Mouse (Mus musculus) liver, postnatal 0 days (tissue): ENCODE results near the gene Metap2.

Source experiments
- CTCF ChIP-seq: sonication (generic); IDR thresholded peaks from 2 replicates; pipeline ENCODE4 v1.5.1; 2016; ENCODE audit warnings: antibody characterized with exemption, low read depth
- EP300 ChIP-seq: IDR thresholded peaks from 2 replicates; pipeline ENCODE4 v1.6.1; 2016; ENCODE audit warnings: antibody characterized with exemption, low read depth, mild to moderate bottlenecking

DNA sequence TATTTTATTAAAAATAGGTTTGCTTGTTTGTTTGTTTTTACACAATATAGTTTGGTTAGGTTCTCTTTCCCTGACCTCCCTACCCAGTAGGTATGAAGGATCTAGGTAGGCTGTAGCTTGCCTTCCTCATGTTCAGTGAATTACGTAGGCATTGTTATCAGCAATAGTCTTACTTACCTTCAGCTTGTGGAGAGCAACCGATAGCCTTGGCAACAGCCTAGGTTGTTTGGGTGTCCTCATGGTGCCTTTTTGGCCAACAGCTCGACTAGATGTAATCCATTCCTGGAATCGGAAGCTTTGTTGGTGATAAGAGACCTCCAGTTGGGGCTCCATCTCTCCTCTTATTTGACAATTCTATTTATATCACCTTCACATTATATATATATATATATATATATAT, 24.3 kb upstream of the Metap2 start:
- no peak for TF ChIP-seq CTCF
- no peak for TF ChIP-seq EP300
